Mouse (Mus musculus) kidney, embryonic 14.5 days (tissue): ENCODE measurements around the gene Ddx5. TPM values are rescaled to one million over a fixed set of nuclear protein-coding genes. Genes with fewer than 3 reads are reported as not detected.
"Not testable (repeated sequence)": the region's sequence is repeated elsewhere in the genome, so short reads cannot be mapped to it uniquely, and the experiment has no call there.

ENCODE experiments used
- ATAC-seq: fragments of 200-750 bp; cut with Nextera tagmentation; 2 replicates; pipeline ENCODE4 v1.8.0; 2017; ENCODE audit warnings: moderate number of reproducible peaks, mild to moderate bottlenecking, moderate TSS enrichment, moderate library complexity; ENCODE audit not compliant: low FRiP score, low TSS enrichment
- H3K27ac ChIP-seq: fragments of 300-500 bp; sonication (generic); 2 replicates; pipeline ENCODE4 v1.5.1; 2014; ENCODE audit warnings: low read depth, mild to moderate bottlenecking, low read length, moderate library complexity, mixed read lengths
- H3K27me3 ChIP-seq: fragments of 300-500 bp; sonication (generic); 2 replicates; pipeline ENCODE4 v1.6.1; 2014; ENCODE audit warnings: mild to moderate bottlenecking, low read length; ENCODE audit not compliant: control insufficient read depth, insufficient read depth
- H3K36me3 ChIP-seq: fragments of 300-500 bp; sonication (generic); 2 replicates; pipeline ENCODE4 v1.6.1; 2014; ENCODE audit warnings: low read length, mixed read lengths; ENCODE audit not compliant: control insufficient read depth, insufficient read depth
- H3K4me1 ChIP-seq: fragments of 300-500 bp; sonication (generic); 2 replicates; pipeline ENCODE4 v1.6.1; 2014; ENCODE audit warnings: low read length, mixed read lengths; ENCODE audit not compliant: control insufficient read depth, insufficient read depth
- H3K4me2 ChIP-seq: fragments of 300-500 bp; sonication (generic); replicated peaks from 2 replicates; pipeline ENCODE4 v1.6.1; 2014; ENCODE audit warnings: low read depth, mild to moderate bottlenecking, low read length
- H3K4me3 ChIP-seq: fragments of 300-500 bp; sonication (generic); 2 replicates; pipeline ENCODE4 v1.5.1; 2014; ENCODE audit warnings: mild to moderate bottlenecking, low read length
- H3K9ac ChIP-seq: fragments of 300-500 bp; sonication (generic); 2 replicates; pipeline ENCODE4 v1.6.1; 2014; ENCODE audit warnings: low read depth, mild to moderate bottlenecking, low read length, moderate library complexity
- H3K9me3 ChIP-seq: fragments of 300-500 bp; sonication (generic); 2 replicates; pipeline ENCODE4 v1.6.1; 2016; ENCODE audit warnings: low read length; ENCODE audit not compliant: control insufficient read depth
- WGBS: fragments of 180-500 bp; shearing (Covaris S2); extraction: QIAGEN DNeasy Blood & Tissue Kit; methylation state at CpG from one replicate; pipeline ENCODE4 v1.1.7; 2014; 5-methylcytosine and 5-hydroxymethylcytosine counted together
- polyA plus RNA-seq: library from polyadenylated mRNA; unstranded; fragments of >200 nt; fragmentation: Nextera tagmentation; extraction: Ambion mirVana; gene quantifications from 2 replicates; pipeline ENCODE4 v1.2.1, GENCODE M21; 2014

Ddx5 gene
- polyA plus RNA-seq, 1 experiment from 2014 or later, result 392 TPM

DNA sequence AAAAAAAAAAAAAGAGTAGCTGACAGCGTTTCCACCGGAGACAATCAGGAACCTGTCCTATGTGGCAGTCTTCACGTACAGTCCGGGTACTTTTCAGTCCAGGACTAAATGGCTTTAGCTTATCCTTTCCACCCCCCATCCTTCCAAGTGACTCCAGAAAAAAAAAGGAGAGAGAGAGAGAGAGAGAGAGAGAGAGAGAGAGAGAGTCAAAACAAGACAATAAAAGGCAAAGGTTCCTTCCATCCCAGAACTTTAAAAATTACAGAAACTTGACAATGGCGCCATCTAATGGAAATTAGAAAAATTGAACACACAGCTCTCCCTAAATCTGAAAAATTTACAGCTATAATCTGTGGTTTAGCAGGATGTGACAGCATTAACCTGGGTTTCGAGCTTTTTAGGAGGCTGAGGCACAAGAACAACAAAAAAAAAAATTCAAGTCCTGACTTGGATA is 46.6 kb downstream of the Ddx5 start:
- no peak overlapping the region for H3K4me2 ChIP-seq
- WGBS, result 59% methylated on average over 6 of the region's 6 CpGs
- no peaks in the 10 kb centered on the region for H3K4me1 ChIP-seq
- H3K27me3 ChIP-seq, result no peaks in the 10 kb centered on the region
- H3K27ac ChIP-seq, result no peak overlapping the region
- ATAC-seq, result no peak; the same call in 1 of the 2 replicates
- H3K4me3 ChIP-seq, result no peak overlapping the region
- no peak overlapping the region for H3K9ac ChIP-seq
- H3K9me3 ChIP-seq, result peaks cover 4% of the 10 kb centered on the region; the same call in 1 of the 2 replicates
- H3K36me3 ChIP-seq, result no peaks in the 10 kb centered on the region

DNA sequence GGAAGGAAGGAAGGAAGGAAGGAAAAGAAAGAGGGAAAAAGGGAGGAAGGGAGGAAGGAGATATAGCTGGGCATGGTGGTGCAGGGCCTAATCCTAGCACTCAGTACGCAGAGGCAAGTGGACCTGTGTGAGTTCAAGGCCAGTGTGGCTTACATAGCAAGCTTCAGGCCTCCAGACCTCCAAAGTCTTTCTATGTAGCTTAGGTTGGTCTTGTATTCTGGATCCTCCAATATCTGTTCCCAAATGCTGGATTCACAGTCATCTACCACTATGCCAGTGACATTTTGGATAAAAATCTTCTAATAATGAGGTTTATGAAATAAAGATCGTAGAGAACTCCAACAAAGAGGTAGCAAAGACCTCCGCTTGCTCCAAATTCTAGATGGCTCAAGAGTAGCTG is 47.2 kb downstream of the Ddx5 start:
- 96% methylated on average over 3 of the region's 3 CpGs for WGBS
- no peak overlapping the region for H3K27ac ChIP-seq

DNA sequence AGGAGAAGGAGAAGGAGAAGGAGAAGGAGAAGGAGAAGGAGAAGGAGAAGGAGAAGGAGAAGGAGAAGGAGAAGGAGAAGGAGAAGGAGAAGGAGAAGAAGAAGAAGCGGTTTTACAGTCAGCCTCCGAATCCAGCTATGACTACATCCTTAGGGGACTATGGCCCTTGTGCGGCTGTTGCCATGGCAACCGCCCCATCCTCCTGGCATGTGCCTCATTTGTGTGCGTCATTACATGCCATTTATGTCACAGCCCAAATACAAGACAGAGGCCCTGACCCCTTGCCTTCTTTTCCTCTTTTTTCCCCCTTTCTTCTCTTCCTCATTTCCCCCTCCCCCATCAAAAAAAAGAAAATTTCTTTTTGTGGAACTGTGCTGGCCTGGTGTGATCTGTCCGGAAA is 47.8 kb downstream of the Ddx5 start:
- ATAC-seq, result no peak
- no peaks in the 10 kb centered on the region for H3K9me3 ChIP-seq
- H3K27ac ChIP-seq, result no peak overlapping the region
- no peaks in the 10 kb centered on the region for H3K4me1 ChIP-seq
- no peak overlapping the region for H3K9ac ChIP-seq
- H3K4me2 ChIP-seq, result no peak overlapping the region
- WGBS, result 79% methylated on average over 6 of the region's 6 CpGs
- no peak overlapping the region for H3K4me3 ChIP-seq
- H3K27me3 ChIP-seq, result no peaks in the 10 kb centered on the region
- H3K36me3 ChIP-seq, result no peaks in the 10 kb centered on the region

More for the DNA sequence above, 47.2 kb downstream of the Ddx5 start:
- H3K9ac ChIP-seq, result no peak overlapping the region
- ATAC-seq, result no peak
- H3K9me3 ChIP-seq, result no peaks in the 10 kb centered on the region
- no peaks in the 10 kb centered on the region for H3K27me3 ChIP-seq
- H3K4me3 ChIP-seq, result no peak overlapping the region
- no peaks in the 10 kb centered on the region for H3K36me3 ChIP-seq
- H3K4me1 ChIP-seq, result no peaks in the 10 kb centered on the region
- no peak overlapping the region for H3K4me2 ChIP-seq

DNA sequence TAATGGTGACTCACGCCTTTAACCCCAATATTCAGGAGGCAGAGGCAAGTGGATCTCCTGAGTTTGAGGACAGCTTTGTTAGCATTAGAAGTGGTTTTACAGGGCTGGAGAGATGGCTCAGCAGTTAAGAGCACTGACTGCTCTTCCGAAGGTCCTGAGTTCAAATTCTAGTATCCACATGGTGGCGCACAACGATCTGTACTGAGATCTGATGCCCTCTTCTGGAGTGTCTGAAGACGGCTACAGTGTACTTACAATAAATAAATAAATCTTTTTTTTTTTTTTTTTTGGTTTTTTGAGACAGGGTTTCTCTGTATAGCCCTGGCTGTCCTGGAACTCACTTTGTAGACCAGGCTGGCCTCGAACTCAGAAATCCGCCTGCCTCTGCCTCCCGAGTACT is 48.3 kb downstream of the Ddx5 start:
- not testable (repeated sequence) for ATAC-seq, H3K27me3 ChIP-seq, H3K9me3 ChIP-seq, H3K27ac ChIP-seq, H3K36me3 ChIP-seq, H3K4me3 ChIP-seq, H3K4me1 ChIP-seq, H3K9ac ChIP-seq, H3K4me2 ChIP-seq
- 90% methylated on average over 5 of the region's 8 CpGs for WGBS

DNA sequence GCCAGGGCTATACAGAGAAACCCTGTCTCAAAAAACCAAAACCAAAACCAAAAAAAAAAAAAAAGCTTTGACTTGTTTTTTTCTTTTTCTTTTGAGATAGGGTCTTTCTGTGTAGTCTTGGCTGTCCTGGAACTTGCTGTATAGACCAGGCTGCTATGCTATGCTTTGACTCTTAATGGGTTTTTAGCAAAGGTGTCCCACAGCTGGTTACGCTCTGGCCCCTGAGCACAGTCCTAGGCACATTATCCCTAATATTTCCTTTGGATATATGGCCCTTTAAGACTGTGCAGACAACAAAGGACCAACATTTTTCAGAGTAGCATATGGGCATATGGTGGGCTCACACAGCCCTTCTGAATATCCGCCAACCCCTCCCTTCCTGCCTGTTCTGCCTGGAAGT is 49.9 kb downstream of the Ddx5 start:
- Histone ChIP-seq H3K36me3 (no peaks in the 10 kb centered on the region), H3K4me1 (no peaks in the 10 kb centered on the region), H3K9ac (no peak overlapping the region), H3K27me3 (no peaks in the 10 kb centered on the region), H3K4me2 (no peak overlapping the region), H3K9me3 (no peaks in the 10 kb centered on the region), H3K4me3 (no peak overlapping the region), H3K27ac (no peak overlapping the region)
- ATAC-seq, result no peak
- WGBS, result 91% methylated on average over 2 of the region's 2 CpGs

DNA sequence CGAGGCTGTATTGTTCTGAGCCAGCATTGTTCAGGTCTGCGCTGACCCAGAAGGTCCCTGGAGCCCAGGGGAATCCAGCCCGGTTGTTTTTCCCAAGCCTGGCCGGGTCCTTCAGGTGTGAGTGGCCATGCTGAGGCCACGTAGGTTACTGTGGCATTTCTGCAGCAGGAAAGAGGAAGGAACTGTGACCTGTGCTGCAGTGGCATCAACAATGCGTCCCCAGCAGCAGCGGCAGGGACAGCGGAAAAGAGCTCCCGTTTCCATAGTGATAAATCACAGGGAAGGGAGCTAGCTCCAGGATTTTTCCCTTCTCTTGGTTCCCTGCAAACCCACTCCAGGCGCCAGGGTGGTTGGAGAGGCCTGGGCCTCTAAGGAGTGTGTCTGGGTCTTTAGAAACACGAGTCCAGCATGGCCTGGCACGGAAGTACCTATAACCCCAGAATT is 51.8 kb downstream of the Ddx5 start:
- peak overlapping the region; percentile 51; the same call in 1 of the 2 replicates for H3K27ac ChIP-seq
- 21% methylated on average over 12 of the region's 12 CpGs for WGBS
- no peaks in the 10 kb centered on the region for H3K9me3 ChIP-seq
- no peaks in the 10 kb centered on the region for H3K27me3 ChIP-seq
- H3K4me3 ChIP-seq, result no peak overlapping the region
- H3K9ac ChIP-seq, result no peak overlapping the region
- peak; percentile 69; the same call in 1 of the 2 replicates for ATAC-seq
- H3K4me1 ChIP-seq, result no peaks in the 10 kb centered on the region
- no peaks in the 10 kb centered on the region for H3K36me3 ChIP-seq
- no peak overlapping the region for H3K4me2 ChIP-seq

DNA sequence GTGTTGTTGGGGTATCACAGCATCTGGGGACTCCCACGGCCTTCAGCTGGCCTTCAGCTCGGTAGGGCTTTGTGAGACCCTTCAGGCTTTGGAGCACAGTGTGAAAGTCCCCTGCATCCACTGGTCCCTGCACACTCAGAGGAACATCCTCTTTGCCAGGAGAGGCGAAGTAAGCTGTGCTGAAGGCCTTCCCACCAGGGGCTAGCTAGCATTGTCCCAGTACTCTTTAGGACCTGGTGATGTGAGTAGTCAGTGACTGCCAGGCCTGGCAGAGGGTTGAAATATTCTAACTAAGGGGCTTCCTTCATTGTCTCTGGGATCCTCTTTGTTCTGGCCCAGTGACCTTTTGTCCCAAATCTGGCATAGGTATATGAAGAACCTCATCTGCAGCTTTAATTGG is 52.4 kb downstream of the Ddx5 start:
- WGBS, result 65% methylated on average over 3 of the region's 3 CpGs
- Histone ChIP-seq H3K27ac (peak overlapping the region; percentile 51; the same call in 1 of the 2 replicates), H3K36me3 (no peaks in the 10 kb centered on the region), H3K9ac (no peak overlapping the region), H3K4me1 (no peaks in the 10 kb centered on the region), H3K27me3 (no peaks in the 10 kb centered on the region), H3K4me2 (no peak overlapping the region), H3K4me3 (no peak overlapping the region), H3K9me3 (no peaks in the 10 kb centered on the region)
- ATAC-seq, result 0 out of 2 replicates have a peak, but pooled peaks have one; percentile 9

DNA sequence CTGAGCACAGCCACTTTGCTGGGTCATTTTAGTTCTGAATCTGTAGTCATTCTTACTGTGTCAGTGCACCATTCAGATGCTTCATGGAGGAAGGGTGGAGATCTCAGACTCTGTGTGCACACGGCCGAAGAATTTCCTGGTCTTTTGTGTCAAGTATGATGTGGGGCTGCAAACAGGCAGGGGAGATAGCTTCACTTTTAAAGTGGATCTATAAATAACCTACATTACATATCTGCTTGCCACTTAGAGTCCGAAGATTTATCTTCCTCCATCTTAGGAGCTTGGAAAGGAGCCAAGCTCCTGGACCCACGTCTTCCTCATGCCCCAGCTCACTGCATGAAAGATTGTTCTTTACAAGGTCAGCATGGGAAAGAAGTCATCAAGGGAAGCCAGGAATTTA is 58.3 kb downstream of the Ddx5 start:
- H3K4me2 ChIP-seq, result no peak overlapping the region
- 0 out of 2 replicates have a peak, but pooled peaks have one; percentile 24 for ATAC-seq
- 52% methylated on average over 4 of the region's 4 CpGs for WGBS
- no peak overlapping the region for H3K9ac ChIP-seq
- H3K4me1 ChIP-seq, result no peaks in the 10 kb centered on the region
- no peak overlapping the region for H3K4me3 ChIP-seq
- peaks cover 5% of the 10 kb centered on the region for H3K9me3 ChIP-seq
- no peaks in the 10 kb centered on the region for H3K27me3 ChIP-seq
- H3K36me3 ChIP-seq, result no peaks in the 10 kb centered on the region
- H3K27ac ChIP-seq, result peak overlapping the region; percentile 39; the same call in 1 of the 2 replicates
